Mouse (Mus musculus) heart, embryonic 15.5 days (tissue): ENCODE results near the gene AL732309.1. TPM values are rescaled to one million over a fixed set of nuclear protein-coding genes. Genes with fewer than 3 reads are reported as not detected.

Source experiments
- ATAC-seq: fragments of 200-750 bp; cut with Nextera tagmentation; replicated peaks from 2 replicates; pipeline ENCODE4 v1.8.0; 2017; ENCODE audit warnings: low read depth, moderate TSS enrichment; ENCODE audit not compliant: insufficient number of reproducible peaks, insufficient read depth, low FRiP score
- H3K27ac ChIP-seq: fragments of 300-500 bp; sonication (generic); 2 replicates; pipeline ENCODE4 v1.5.1; 2015; ENCODE audit warnings: mild to moderate bottlenecking, inconsistent platforms
- H3K27me3 ChIP-seq: fragments of 300-500 bp; sonication (generic); 2 replicates; pipeline ENCODE4 v1.6.1; 2015; ENCODE audit warnings: inconsistent platforms
- H3K36me3 ChIP-seq: fragments of 300-500 bp; sonication (generic); 2 replicates; pipeline ENCODE4 v1.6.1; 2015; ENCODE audit warnings: mild to moderate bottlenecking, inconsistent platforms
- H3K4me1 ChIP-seq: fragments of 300-500 bp; sonication (generic); replicated peaks from 2 replicates; pipeline ENCODE4 v1.6.1; 2015; ENCODE audit warnings: inconsistent platforms
- H3K4me2 ChIP-seq: fragments of 300-500 bp; sonication (generic); 2 replicates; pipeline ENCODE4 v1.6.1; 2015; ENCODE audit warnings: inconsistent platforms, mild to moderate bottlenecking, moderate library complexity
- H3K4me3 ChIP-seq: fragments of 300-500 bp; sonication (generic); 2 replicates; pipeline ENCODE4 v1.5.1; 2015; ENCODE audit warnings: mild to moderate bottlenecking, inconsistent platforms
- H3K9ac ChIP-seq: fragments of 300-500 bp; sonication (generic); 2 replicates; pipeline ENCODE4 v1.6.1; 2015; ENCODE audit warnings: mild to moderate bottlenecking, inconsistent platforms
- H3K9me3 ChIP-seq: fragments of 300-500 bp; sonication (generic); replicated peaks from 2 replicates; pipeline ENCODE4 v1.6.1; 2016; ENCODE audit warnings: inconsistent platforms
- WGBS: fragments of 180-500 bp; shearing (Covaris S2); methylation state at CpG from one replicate; pipeline ENCODE4 v1.1.7; 2015; ENCODE audit warnings: mixed read lengths; 5-methylcytosine and 5-hydroxymethylcytosine counted together
- polyA plus RNA-seq: library from polyadenylated mRNA; unstranded; fragments of >200 nt; fragmentation: Nextera tagmentation; extraction: Ambion mirVana; gene quantifications from 2 replicates; pipeline ENCODE4 v1.2.1, GENCODE M21; 2015

Gene AL732309.1
- polyA plus RNA-seq, 1 experiment from 2014 or later: 2.3 TPM

DNA sequence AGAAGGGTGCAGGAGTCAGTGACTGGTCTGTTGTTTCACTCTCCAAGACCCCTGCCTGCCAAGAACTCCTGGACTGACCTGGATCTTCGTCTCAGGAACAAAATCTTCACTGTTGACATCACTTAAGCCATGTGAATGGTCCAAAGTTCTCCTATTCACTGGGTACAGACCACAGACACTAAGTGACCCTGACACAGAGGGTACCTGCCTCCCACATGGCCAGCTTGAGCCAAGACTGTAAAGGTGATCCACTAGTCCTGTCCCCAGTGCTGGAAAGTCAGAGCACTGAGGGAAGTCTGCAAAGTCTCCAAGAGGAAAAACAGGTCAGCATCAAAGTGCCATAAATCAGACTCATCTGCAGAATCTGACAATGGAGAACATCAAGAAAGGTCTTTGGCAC, 39.1 kb downstream of the AL732309.1 start:
- 86% methylated on average over 1 of the region's 1 CpGs for WGBS
- H3K36me3 ChIP-seq: peaks cover 58% of the 10 kb centered on the region

DNA sequence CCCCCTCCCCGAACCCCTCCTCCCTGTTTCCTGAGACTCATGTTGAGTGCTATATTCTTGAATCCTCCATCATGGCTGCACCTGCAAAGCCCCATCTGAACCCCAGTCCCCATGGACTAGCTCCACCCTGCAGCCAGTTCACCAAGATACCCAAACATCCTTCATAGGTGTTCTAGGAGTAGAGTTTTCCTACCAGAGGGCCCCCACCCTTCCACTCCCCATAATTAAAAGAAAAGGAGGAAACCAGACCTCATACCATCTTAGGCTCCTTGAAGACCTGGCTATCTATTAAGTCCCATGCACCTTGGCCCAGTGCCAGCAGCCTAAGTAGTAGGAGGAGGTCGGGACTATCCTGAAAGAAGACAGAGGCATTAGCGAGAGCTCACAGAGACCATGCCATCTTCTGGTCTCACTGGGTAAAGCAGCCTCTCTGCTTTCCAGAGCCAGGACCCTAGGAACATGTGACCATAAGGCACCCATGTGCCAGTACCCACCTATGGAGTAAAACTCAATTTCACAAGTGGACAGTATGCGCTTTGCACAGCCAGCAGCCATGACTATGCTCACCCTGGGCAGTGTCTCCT, 42.9 kb downstream of the AL732309.1 start:
- H3K9ac ChIP-seq: no peak overlapping the region
- no peak overlapping the region for H3K4me2 ChIP-seq
- H3K4me3 ChIP-seq: no peak overlapping the region
- no peak overlapping the region for H3K27ac ChIP-seq
- H3K9me3 ChIP-seq: no peaks in the 10 kb centered on the region
- H3K4me1 ChIP-seq: no peaks in the 10 kb centered on the region
- no peak for ATAC-seq
- no peaks in the 10 kb centered on the region for H3K27me3 ChIP-seq
- WGBS: 62% methylated on average over 4 of the region's 4 CpGs
- peaks cover 87% of the 10 kb centered on the region for H3K36me3 ChIP-seq

More for the DNA sequence above, 39.1 kb downstream of the AL732309.1 start:
- Histone ChIP-seq H3K4me2 (no peak overlapping the region), H3K9me3 (no peaks in the 10 kb centered on the region), H3K4me1 (peaks cover 20% of the 10 kb centered on the region), H3K27me3 (no peaks in the 10 kb centered on the region), H3K27ac (no peak overlapping the region), H3K4me3 (no peak overlapping the region), H3K9ac (no peak overlapping the region)
- ATAC-seq: no peak

DNA sequence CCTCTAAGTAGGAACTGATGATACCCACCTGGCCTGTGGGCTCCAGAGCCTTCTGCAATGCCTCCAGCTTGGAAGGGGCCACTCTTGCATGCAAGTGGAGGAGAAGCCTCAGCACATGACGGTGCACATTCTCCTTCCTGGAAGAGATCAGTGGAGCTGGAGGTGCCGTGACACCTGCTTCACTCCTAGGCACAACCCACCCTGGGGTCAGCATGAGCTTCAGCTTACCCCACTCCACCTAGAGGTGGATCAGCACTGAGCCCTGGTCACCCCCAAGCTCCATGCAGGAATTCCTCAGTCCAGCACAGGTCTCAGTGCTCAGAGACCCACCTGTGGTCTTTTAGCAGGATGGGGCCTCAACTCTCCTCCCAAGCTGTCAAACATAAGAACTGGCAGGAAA, 46.0 kb downstream of the AL732309.1 start:
- no peaks in the 10 kb centered on the region for H3K9me3 ChIP-seq
- peaks cover 8% of the 10 kb centered on the region for H3K27me3 ChIP-seq
- no peak overlapping the region for H3K4me2 ChIP-seq
- H3K9ac ChIP-seq: no peak overlapping the region
- peaks cover 19% of the 10 kb centered on the region for H3K4me1 ChIP-seq
- no peak overlapping the region for H3K27ac ChIP-seq
- no peak for ATAC-seq
- H3K36me3 ChIP-seq: peaks cover 65% of the 10 kb centered on the region
- WGBS: 87% methylated on average over 2 of the region's 2 CpGs
- H3K4me3 ChIP-seq: no peak overlapping the region

DNA sequence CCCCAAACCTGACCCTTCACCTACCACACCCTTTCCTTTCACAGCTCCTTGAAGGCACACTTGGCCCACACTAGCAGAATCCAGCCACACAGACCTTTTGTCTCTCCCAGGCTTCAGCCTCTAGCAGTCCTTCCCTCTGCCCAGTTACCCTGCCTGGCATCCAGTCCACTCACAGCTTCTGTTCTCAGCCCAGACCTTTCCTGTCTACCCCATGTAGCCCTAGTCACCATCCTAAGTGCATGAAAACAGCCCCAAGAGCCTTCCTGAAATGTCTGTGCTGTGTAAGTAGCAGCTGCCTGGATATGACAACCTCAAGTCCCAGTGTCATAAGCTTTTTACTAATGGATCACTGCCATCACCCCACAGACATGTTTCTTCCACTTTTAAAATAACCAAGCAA, 48.7 kb downstream of the AL732309.1 start:
- H3K9ac ChIP-seq: no peak overlapping the region
- peaks cover 45% of the 10 kb centered on the region for H3K4me1 ChIP-seq
- H3K9me3 ChIP-seq: no peaks in the 10 kb centered on the region
- peaks cover 21% of the 10 kb centered on the region for H3K27me3 ChIP-seq
- ATAC-seq: no peak
- H3K4me2 ChIP-seq: no peak overlapping the region
- peaks cover 38% of the 10 kb centered on the region for H3K36me3 ChIP-seq
- H3K27ac ChIP-seq: peak overlapping the region; percentile 82
- H3K4me3 ChIP-seq: no peak overlapping the region

DNA sequence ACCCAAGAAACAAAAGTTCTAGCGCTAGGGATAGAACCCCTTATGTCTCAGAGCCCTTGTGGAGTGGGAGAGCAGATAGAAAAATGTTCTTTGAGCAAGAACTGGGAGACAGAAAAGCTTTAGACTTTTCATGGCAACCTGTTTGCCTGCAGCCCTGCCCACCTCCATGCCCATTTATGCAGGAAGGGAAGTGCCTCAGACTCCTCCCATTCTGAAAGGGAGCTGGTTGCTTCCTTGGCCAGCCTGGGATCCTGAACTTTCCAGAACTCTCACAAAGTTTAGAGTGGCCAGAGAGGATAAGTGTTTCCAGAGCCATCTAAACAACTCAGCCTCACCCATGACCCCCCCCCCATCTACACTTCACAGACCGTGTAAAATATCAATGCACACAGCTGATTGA, 49.5 kb downstream of the AL732309.1 start:
- Histone ChIP-seq H3K4me1 (peaks cover 45% of the 10 kb centered on the region), H3K4me2 (peak overlapping the region; percentile 58), H3K36me3 (peaks cover 31% of the 10 kb centered on the region), H3K27ac (peak overlapping the region; percentile 82), H3K9ac (no peak overlapping the region), H3K4me3 (peak overlapping the region; percentile 47; the same call in 1 of the 2 replicates), H3K9me3 (no peaks in the 10 kb centered on the region), H3K27me3 (peaks cover 21% of the 10 kb centered on the region)
- WGBS: 27% methylated on average over 2 of the region's 2 CpGs
- no peak for ATAC-seq

DNA sequence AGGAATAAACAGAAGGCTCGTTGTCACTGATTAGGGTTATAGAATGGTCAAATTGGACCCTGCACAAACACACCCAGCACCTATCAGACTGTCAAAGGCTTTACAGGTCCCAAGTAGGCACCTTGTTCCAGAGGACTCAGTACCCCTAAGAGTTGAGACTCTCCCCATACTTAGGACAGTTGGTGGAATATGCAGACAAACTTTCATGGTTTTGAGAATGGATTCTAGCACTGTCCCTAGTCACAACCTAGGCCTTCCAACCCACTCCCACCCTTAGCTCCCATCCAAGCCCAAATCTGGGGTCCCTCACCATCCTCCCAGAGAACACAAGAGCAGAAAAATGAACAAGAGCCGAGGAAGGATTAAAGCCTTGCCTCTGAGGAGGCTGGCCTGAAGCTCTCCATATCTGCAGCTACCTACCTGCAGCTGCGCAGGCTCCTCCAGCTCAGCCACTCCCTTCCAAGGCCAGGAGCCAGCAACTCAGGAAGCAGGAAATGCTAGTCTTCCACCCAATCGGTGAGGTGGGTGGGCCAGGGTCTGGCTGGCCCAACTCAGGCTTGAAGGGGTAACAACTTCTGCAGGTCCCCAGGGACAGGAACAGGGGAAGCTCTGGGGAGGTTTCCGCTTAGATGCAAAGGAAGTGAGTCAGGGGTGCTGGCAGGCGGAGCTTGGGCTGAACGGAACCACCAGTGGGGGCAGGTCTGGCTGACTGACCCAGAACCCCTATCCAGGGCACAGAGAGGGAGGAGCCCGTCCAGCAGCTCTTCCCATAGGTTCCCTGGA, 50.3 kb downstream of the AL732309.1 start, which contains the start of gene Tor4a:
Tor4a (minus strand) TSS at position 715 of the 783 bp plus-strand sequence.
- H3K4me1 ChIP-seq: peaks cover 45% of the 10 kb centered on the region
- H3K27ac ChIP-seq: peak within 1 kb of the TSS; percentile 82
- H3K4me3 ChIP-seq: peak within 1 kb of the TSS; percentile 47
- ATAC-seq: peak; percentile 74
- H3K36me3 ChIP-seq: peaks cover 22% of the 10 kb centered on the region
- H3K9ac ChIP-seq: peak within 1 kb of the TSS; percentile 37
- H3K27me3 ChIP-seq: peaks cover 21% of the 10 kb centered on the region
- H3K4me2 ChIP-seq: peak within 1 kb of the TSS; percentile 58
- no peaks in the 10 kb centered on the region for H3K9me3 ChIP-seq
- WGBS: 9% methylated on average over 8 of the region's 8 CpGs

DNA sequence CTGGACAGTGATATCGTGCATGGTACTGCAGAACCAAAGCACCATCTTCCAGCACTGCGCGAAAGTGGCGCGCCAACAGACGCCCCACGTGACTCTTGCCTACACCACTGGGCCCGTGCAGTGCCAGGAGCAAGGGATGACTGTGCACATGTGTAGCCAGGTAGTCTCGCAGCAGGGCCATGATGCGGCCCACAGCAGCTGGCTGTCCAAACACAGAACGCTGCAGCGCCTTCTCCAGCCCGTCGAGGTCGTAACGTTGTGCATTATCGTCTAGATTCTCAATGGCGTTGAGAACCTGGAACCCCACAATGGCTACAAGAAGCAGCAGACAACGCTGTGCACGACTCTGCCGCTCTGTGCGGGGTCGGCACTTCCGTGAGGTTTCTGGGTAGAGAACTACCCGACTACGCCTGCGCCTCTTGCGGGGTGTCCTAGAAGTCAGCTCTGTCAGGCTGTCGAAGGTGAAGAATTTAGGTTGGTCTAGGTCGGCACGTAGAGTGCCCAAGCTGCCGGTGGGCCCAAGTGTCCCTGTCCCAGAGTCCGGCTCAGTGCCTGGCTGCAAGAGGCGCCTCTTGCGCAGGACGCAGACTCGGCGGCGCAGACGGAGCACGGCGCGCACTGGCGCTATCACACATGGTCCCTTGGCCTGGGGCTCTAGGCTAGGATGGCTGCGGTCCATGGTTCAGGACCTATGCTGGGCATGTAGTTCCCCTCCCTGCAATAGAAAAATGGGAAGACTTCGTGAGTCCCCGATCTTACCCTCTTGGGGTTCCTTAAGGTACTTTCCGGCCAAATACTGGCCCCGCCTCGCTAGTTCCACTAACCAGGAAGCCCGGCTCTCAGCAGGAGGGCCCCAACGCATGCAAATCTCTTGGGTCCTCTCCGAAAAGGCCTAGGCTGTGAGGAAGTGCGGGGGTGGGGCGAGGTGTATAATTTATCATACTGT, 51.2 kb downstream of the AL732309.1 start:
- H3K27me3 ChIP-seq: peaks cover 21% of the 10 kb centered on the region
- no peaks in the 10 kb centered on the region for H3K9me3 ChIP-seq
- peaks cover 14% of the 10 kb centered on the region for H3K36me3 ChIP-seq
- peaks cover 45% of the 10 kb centered on the region for H3K4me1 ChIP-seq
- WGBS: 15% methylated on average over 55 of the region's 55 CpGs
- peak overlapping the region; percentile 47 for H3K4me3 ChIP-seq
- H3K4me2 ChIP-seq: peak overlapping the region; percentile 58
- no peak for ATAC-seq
- peak overlapping the region; percentile 82 for H3K27ac ChIP-seq
- peak overlapping the region; percentile 37 for H3K9ac ChIP-seq

Other genes starting within 250 kb of the AL732309.1 start
- gene Nsmf, start 192.5 kb downstream of the AL732309.1 start, polyA plus RNA-seq: 55.9 and 68.2 TPM in 2 replicates
- gene Entpd8, start 166.6 kb downstream of the AL732309.1 start, polyA plus RNA-seq: not detected in 2 replicates
- gene Noxa1, start 151.7 kb downstream of the AL732309.1 start, polyA plus RNA-seq: 0.15 and 0.16 TPM in 2 replicates
- gene Nrarp, start 66.1 kb downstream of the AL732309.1 start, polyA plus RNA-seq: 17.3 and 19.0 TPM in 2 replicates
- 5.8 and 10.3 TPM in 2 replicates for gene Tor4a, start 50.0 kb downstream of the AL732309.1 start, polyA plus RNA-seq
- gene Nelfb, start 35.4 kb downstream of the AL732309.1 start, polyA plus RNA-seq: 62.7 and 79.5 TPM in 2 replicates
- gene Stpg3, start 32.2 kb downstream of the AL732309.1 start, polyA plus RNA-seq: not detected in 2 replicates
- 0.57 and 0.65 TPM in 2 replicates for gene Fam166a, start 28.1 kb downstream of the AL732309.1 start, polyA plus RNA-seq
- gene Tubb4b, start 22.2 kb downstream of the AL732309.1 start, polyA plus RNA-seq: 358 and 463 TPM in 2 replicates
- not detected in 2 replicates for gene Slc34a3, start 12.5 kb downstream of the AL732309.1 start, polyA plus RNA-seq
- not detected in 2 replicates for gene Rnf224, start 10.1 kb downstream of the AL732309.1 start, polyA plus RNA-seq
- 4.3 and 6.0 TPM in 2 replicates for gene Rnf208, start 4.6 kb downstream of the AL732309.1 start, polyA plus RNA-seq
- 0.30 TPM in 2 replicates for gene Cysrt1, start 4.4 kb downstream of the AL732309.1 start, polyA plus RNA-seq
- gene Tmem203, start 8.6 kb upstream of the AL732309.1 start, polyA plus RNA-seq: 17.6 and 18.2 TPM in 2 replicates
- 3.6 and 5.2 TPM in 2 replicates for gene Tprn, start 15.8 kb upstream of the AL732309.1 start, polyA plus RNA-seq
- gene Ssna1, start 25.6 kb upstream of the AL732309.1 start, polyA plus RNA-seq: 137 and 152 TPM in 2 replicates
- gene Anapc2, start 25.6 kb upstream of the AL732309.1 start, polyA plus RNA-seq: 67.5 and 92.0 TPM in 2 replicates
- gene Tmem210, start 41.3 kb upstream of the AL732309.1 start, polyA plus RNA-seq: not detected in 2 replicates
- gene Lrrc26, start 43.1 kb upstream of the AL732309.1 start, polyA plus RNA-seq: 0.28 and 0.89 TPM in 2 replicates
- gene Grin1, start 72.3 kb upstream of the AL732309.1 start, polyA plus RNA-seq: 0.25 and 0.28 TPM in 2 replicates
- 30.2 and 31.1 TPM in 2 replicates for gene Man1b1, start 85.5 kb upstream of the AL732309.1 start, polyA plus RNA-seq
- gene Dpp7, start 109.5 kb upstream of the AL732309.1 start, polyA plus RNA-seq: 9.5 and 12.5 TPM in 2 replicates
- 13.9 and 16.0 TPM in 2 replicates for gene Uap1l1, start 118.8 kb upstream of the AL732309.1 start, polyA plus RNA-seq
- 15.4 and 25.5 TPM in 2 replicates for gene Sapcd2, start 125.5 kb upstream of the AL732309.1 start, polyA plus RNA-seq
- 1.8 and 4.6 TPM in 2 replicates for gene Entpd2, start 149.0 kb upstream of the AL732309.1 start, polyA plus RNA-seq
- gene Npdc1, start 152.5 kb upstream of the AL732309.1 start, polyA plus RNA-seq: 28.8 and 41.6 TPM in 2 replicates
- 0.08 and 0.15 TPM in 2 replicates for gene Fut7, start 176.4 kb upstream of the AL732309.1 start, polyA plus RNA-seq
- gene Abca2, start 181.8 kb upstream of the AL732309.1 start, polyA plus RNA-seq: 3.5 and 5.6 TPM in 2 replicates
- gene Clic3, start 210.0 kb upstream of the AL732309.1 start, polyA plus RNA-seq: 6.1 and 9.6 TPM in 2 replicates
- 31.1 and 38.0 TPM in 2 replicates for gene Paxx, start 214.2 kb upstream of the AL732309.1 start, polyA plus RNA-seq
- 107 and 134 TPM in 2 replicates for gene Ptgds, start 223.2 kb upstream of the AL732309.1 start, polyA plus RNA-seq
- not detected in 2 replicates for gene Lcn12, start 247.0 kb upstream of the AL732309.1 start, polyA plus RNA-seq